Mouse (Mus musculus) mammary gland, adult 2 months (tissue): ENCODE results near the gene Tedc2. TPM values are rescaled to one million over a fixed set of nuclear protein-coding genes. Genes with fewer than 3 reads are reported as not detected.

Experiments
- polyA plus RNA-seq: library from polyadenylated mRNA; depleted of rRNA; stranded (reverse); fragments of >200 nt; gene quantifications from 2 replicates; pipeline ENCODE4 v1.2.3, GENCODE M21; 2012; ENCODE audit warnings: low replicate concordance; rRNA removed

Tedc2 gene
- polyA plus RNA-seq: 8.1 and 10.1 TPM in 2 replicates

GRCm38 (mm10) chr17:24220435-24221411 lies at the start of gene Tedc2:
Tedc2 (minus strand) TSS chr17:24220851.

GRCm38 (mm10) chr17:24251320-24252069 lies 30.8 kb upstream of the Tedc2 start, which contains the start of gene Ccnf:
Ccnf (minus strand) TSS chr17:24251484.

GRCm38 (mm10) chr17:24209043-24209915 lies 11.4 kb downstream of the Tedc2 start, which contains the start of gene Ntn3:
Ntn3 (minus strand) TSS chr17:24209531.

DNA sequence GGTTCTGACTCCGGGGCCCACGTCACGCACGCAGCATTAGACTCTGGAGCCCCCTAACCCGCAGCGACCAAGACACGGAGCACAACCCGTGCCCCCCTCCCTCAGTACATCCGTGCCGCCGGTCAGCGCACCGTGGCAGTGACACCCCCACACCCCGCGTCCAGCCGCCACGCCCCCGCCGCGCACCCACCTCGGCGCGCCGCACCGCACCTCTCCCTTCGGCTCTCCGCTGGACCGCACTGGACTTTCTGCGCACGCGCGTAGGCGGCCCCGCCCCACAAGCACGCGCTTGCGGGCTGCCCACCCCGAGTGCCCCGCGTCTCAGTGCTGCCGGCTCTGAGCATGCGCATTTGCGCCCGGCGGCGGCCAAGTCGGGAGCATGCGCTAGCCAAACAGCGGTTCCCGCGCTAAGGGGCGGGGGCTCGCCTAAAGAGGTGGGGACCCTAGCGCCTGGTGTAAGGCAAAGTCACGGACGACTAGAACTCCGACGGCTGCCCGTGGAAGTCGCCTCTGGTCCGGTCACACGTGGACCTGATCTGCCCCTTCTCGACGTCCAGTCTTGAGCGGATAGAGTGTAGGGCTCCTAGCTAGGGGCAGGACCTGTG lies 15.3 kb downstream of the Tedc2 start, which contains the start of gene Tbc1d24:
Tbc1d24 (minus strand) TSS at position 279 of the 605 bp plus-strand sequence.

GRCm38 (mm10) chr17:24169317-24170065 lies 51.2 kb downstream of the Tedc2 start, which contains the start of gene Atp6v0c:
Atp6v0c (minus strand) TSS chr17:24169702.

Other genes with a start within 250 kb of the Tedc2 start
- 1.3 and 1.6 TPM in 2 replicates for gene Prss30, start 240.3 kb downstream of the Tedc2 start, polyA plus RNA-seq
- gene Prss22, start 222.8 kb downstream of the Tedc2 start, polyA plus RNA-seq: 1.2 and 1.6 TPM in 2 replicates
- gene Prss27, start 182.7 kb downstream of the Tedc2 start, polyA plus RNA-seq: 2.4 and 2.7 TPM in 2 replicates
- gene Kctd5, start 147.4 kb downstream of the Tedc2 start, polyA plus RNA-seq: 22.3 and 27.2 TPM in 2 replicates
- 22.5 and 28.1 TPM in 2 replicates for gene Pdpk1, start 69.9 kb downstream of the Tedc2 start, polyA plus RNA-seq
- 43.0 and 67.9 TPM in 2 replicates for gene Amdhd2, start 57.1 kb downstream of the Tedc2 start, polyA plus RNA-seq
- 973 and 1,113 TPM in 2 replicates for gene Atp6v0c, start 51.1 kb downstream of the Tedc2 start, polyA plus RNA-seq
- gene Tbc1d24, start 15.3 kb downstream of the Tedc2 start, polyA plus RNA-seq: 20.5 and 35.5 TPM in 2 replicates
- gene Ntn3, start 11.3 kb downstream of the Tedc2 start, polyA plus RNA-seq: 2.5 and 5.7 TPM in 2 replicates
- 2.8 and 3.3 TPM in 2 replicates for gene Ccnf, start 30.6 kb upstream of the Tedc2 start, polyA plus RNA-seq
- gene Abca17, start 130.2 kb upstream of the Tedc2 start, polyA plus RNA-seq: not detected in 2 replicates
- 36.4 and 48.3 TPM in 2 replicates for gene Abca3, start 131.1 kb upstream of the Tedc2 start, polyA plus RNA-seq
- gene Rnps1, start 193.7 kb upstream of the Tedc2 start, polyA plus RNA-seq: 121 and 125 TPM in 2 replicates
- gene Eci1, start 205.8 kb upstream of the Tedc2 start, polyA plus RNA-seq: 170 and 281 TPM in 2 replicates
- gene Dnase1l2, start 222.3 kb upstream of the Tedc2 start, polyA plus RNA-seq: 6.9 and 11.5 TPM in 2 replicates
- gene E4f1, start 249.5 kb upstream of the Tedc2 start, polyA plus RNA-seq: 84.4 and 102 TPM in 2 replicates
- gene Pgp, start 249.5 kb upstream of the Tedc2 start, polyA plus RNA-seq: 58.4 and 88.6 TPM in 2 replicates